Mouse (Mus musculus) CH12.LX (cell line): Measurements from ENCODE around the gene Adamtsl5. TPM values are rescaled to one million over a fixed set of nuclear protein-coding genes. Genes with fewer than 3 reads are reported as not detected.

ENCODE experiments used
- DNase-seq: peaks from one replicate; pipeline ENCODE4 v3.0.0-alpha.2; 2013; ENCODE audit errors: extremely low read depth
- H3K27ac ChIP-seq: 2 replicates; pipeline ENCODE4 v1.5.1; 2012; ENCODE audit warnings: low read depth, mild to moderate bottlenecking, control low read depth, moderate library complexity; ENCODE audit not compliant: insufficient read depth
- H3K27me3 ChIP-seq: replicated peaks from 2 replicates; pipeline ENCODE3; 2012; ENCODE audit warnings: inconsistent platforms
- H3K36me3 ChIP-seq, 2 experiments: replicated peaks in 1 of 2; 2 replicates each; pipeline versions ENCODE3 to v1.6.1; 2012; ENCODE audit warnings: inconsistent platforms in 1 of 2, low read length in 1 of 2, mild to moderate bottlenecking in 1 of 2, mixed read lengths in 1 of 2, moderate library complexity in 1 of 2; ENCODE audit not compliant: control insufficient read depth in 1 of 2, insufficient read depth in 1 of 2
- H3K4me1 ChIP-seq, 2 experiments: 2 replicates each; pipeline ENCODE4 v1.6.1; 2012; ENCODE audit warnings: inconsistent platforms in 1 of 2, moderate library complexity in 1 of 2; ENCODE audit not compliant: insufficient read depth in 2 of 2, control insufficient read depth in 1 of 2
- H3K4me2 ChIP-seq: 2 replicates; pipeline ENCODE4 v1.6.1; 2012; ENCODE audit warnings: low read depth, mild to moderate bottlenecking, control low read depth; ENCODE audit not compliant: poor library complexity, insufficient read depth, severe bottlenecking
- H3K4me3 ChIP-seq, 3 experiments: fragments of 150-350 bp in 1 of 3; sonication (generic) in 1 of 3; replicated peaks in 1 of 3; 2 replicates each; pipeline versions ENCODE3 to v1.5.1; 2011 to 2012; ENCODE audit warnings: low read depth in 2 of 3, low read length in 2 of 3, mild to moderate bottlenecking in 2 of 3, moderate library complexity in 2 of 3, control low read depth in 1 of 3, improper control_type of control experiment in 1 of 3, inconsistent platforms in 1 of 3, mixed read lengths in 1 of 3; ENCODE audit not compliant: poor library complexity in 1 of 3
- H3K79me2 ChIP-seq: replicated peaks from 2 replicates; pipeline ENCODE4 v1.6.1; 2012; ENCODE audit warnings: mild to moderate bottlenecking, moderate library complexity; ENCODE audit not compliant: control insufficient read depth, poor library complexity, insufficient read depth, severe bottlenecking; ENCODE audit errors: extremely low read depth
- H3K9ac ChIP-seq: 2 replicates; pipeline ENCODE4 v1.6.1; 2012; ENCODE audit warnings: low read depth, mild to moderate bottlenecking, control low read depth, moderate library complexity; ENCODE audit not compliant: insufficient read depth
- H3K9me3 ChIP-seq: replicated peaks from 2 replicates; pipeline ENCODE3; 2012; ENCODE audit warnings: low read length, inconsistent platforms, mixed read lengths
- CHD2 ChIP-seq: IDR thresholded peaks from 2 replicates; pipeline ENCODE4 v1.6.1; 2011; ENCODE audit warnings: low read length, improper control_type of control experiment
- CTCF ChIP-seq, 2 experiments: IDR thresholded peaks in 1 of 2; conservative IDR thresholded peaks in 1 of 2; 2 replicates each; pipeline ENCODE4 v1.5.1; 2011 to 2012; ENCODE audit warnings: low read depth in 2 of 2, low read length in 2 of 2, improper control_type of control experiment in 1 of 2, inconsistent platforms in 1 of 2, mild to moderate bottlenecking in 1 of 2, moderate library complexity in 1 of 2
- E2F4 ChIP-seq: IDR thresholded peaks from 2 replicates; pipeline ENCODE4 v1.6.1; 2011; ENCODE audit warnings: low read depth, low read length, improper control_type of control experiment; ENCODE audit not compliant: insufficient replicate concordance
- IRF4 ChIP-seq: IDR thresholded peaks from 2 replicates; pipeline ENCODE4 v1.6.1; 2014; ENCODE audit warnings: low read depth, mild to moderate bottlenecking, inconsistent platforms, low read length, improper control_type of control experiment
- JUND ChIP-seq: conservative IDR thresholded peaks from 2 replicates; pipeline ENCODE4 v1.6.1; 2011; ENCODE audit warnings: low read depth, low read length, improper control_type of control experiment
- KAT2A ChIP-seq: IDR thresholded peaks from 2 replicates; pipeline ENCODE4 v1.6.1; 2012; ENCODE audit warnings: low read length, improper control_type of control experiment, inconsistent platforms; ENCODE audit not compliant: insufficient replicate concordance
- MAFK ChIP-seq: IDR thresholded peaks from 2 replicates; pipeline ENCODE4 v1.6.1; 2011; ENCODE audit warnings: low read length, improper control_type of control experiment; ENCODE audit not compliant: insufficient replicate concordance
- MAZ ChIP-seq: IDR thresholded peaks from 2 replicates; pipeline ENCODE4 v1.6.1; 2012; ENCODE audit warnings: low read depth, mild to moderate bottlenecking, inconsistent platforms, low read length, improper control_type of control experiment, moderate library complexity
- MYC ChIP-seq: IDR thresholded peaks from 2 replicates; pipeline ENCODE4 v1.6.1; 2011; ENCODE audit warnings: low read depth, mild to moderate bottlenecking, improper control_type of control experiment, low read length
- POLR2AphosphoS2 ChIP-seq: IDR thresholded peaks from 2 replicates; pipeline ENCODE4 v1.6.1; 2011; ENCODE audit warnings: low read depth, low read length, improper control_type of control experiment
- RAD21 ChIP-seq: IDR thresholded peaks from 2 replicates; pipeline ENCODE4 v1.6.1; 2011; ENCODE audit warnings: low read depth, mild to moderate bottlenecking, low read length, improper control_type of control experiment, moderate library complexity
- RCOR1 ChIP-seq: conservative IDR thresholded peaks from 2 replicates; pipeline ENCODE4 v1.6.1; 2012; ENCODE audit warnings: low read depth, mild to moderate bottlenecking, inconsistent platforms, low read length, improper control_type of control experiment
- SIN3A ChIP-seq: IDR thresholded peaks from 2 replicates; pipeline ENCODE4 v1.6.1; 2012; ENCODE audit warnings: low read length, improper control_type of control experiment, inconsistent platforms
- SMC3 ChIP-seq: IDR thresholded peaks from 2 replicates; pipeline ENCODE4 v1.6.1; 2011; ENCODE audit warnings: low read depth, low read length, improper control_type of control experiment
- TBP ChIP-seq: conservative IDR thresholded peaks from 2 replicates; pipeline ENCODE4 v1.6.1; 2011; ENCODE audit warnings: low read depth, low read length, improper control_type of control experiment
- TCF12 ChIP-seq: IDR thresholded peaks from 2 replicates; pipeline ENCODE4 v1.6.1; 2014; ENCODE audit warnings: low read depth, mild to moderate bottlenecking, inconsistent platforms, low read length, improper control_type of control experiment
- USF1 ChIP-seq: IDR thresholded peaks from 2 replicates; pipeline ENCODE4 v1.6.1; 2014; ENCODE audit warnings: low read depth, mild to moderate bottlenecking, inconsistent platforms, low read length, improper control_type of control experiment
- USF2 ChIP-seq: conservative IDR thresholded peaks from 2 replicates; pipeline ENCODE4 v1.6.1; 2011; ENCODE audit warnings: low read depth, low read length, improper control_type of control experiment
- ZKSCAN1 ChIP-seq: IDR thresholded peaks from 2 replicates; pipeline ENCODE4 v1.6.1; 2012; ENCODE audit warnings: low read depth, inconsistent platforms, low read length, improper control_type of control experiment, borderline replicate concordance
- ZMIZ1 ChIP-seq: IDR thresholded peaks from 2 replicates; pipeline ENCODE4 v1.6.1; 2012; ENCODE audit warnings: low read depth, mild to moderate bottlenecking, inconsistent platforms, low read length, improper control_type of control experiment
- ZNF384 ChIP-seq: IDR thresholded peaks from 2 replicates; pipeline ENCODE4 v1.6.1; 2012; ENCODE audit warnings: low read depth, low read length, improper control_type of control experiment, inconsistent platforms
- dilution Hi-C: fragments of 300-500 bp; cut with MboI; formaldehyde crosslinking; loops from 2 replicates; pipeline ENCODE4 v1.14.3; 2020; ENCODE audit warnings: low sequenced_read_pairs; ENCODE audit not compliant: extremely low pct_unique_long_range_greater_than_20kb, extremely low pct_ligation_motif_present
- in situ Hi-C: fragments of 300-500 bp; cut with MboI; formaldehyde crosslinking; loops from 3 replicates; pipeline ENCODE4 v1.14.3; 2019; ENCODE audit warnings: low sequenced_read_pairs, low pct_ligation_motif_present, low pct_unique_long_range_greater_than_20kb, mixed read lengths
- polyA plus RNA-seq: library from polyadenylated mRNA; unstranded; fragments of >175 nt; gene quantifications from 2 replicates; pipeline ENCODE4 v1.2.1, GENCODE M21; 2012; ENCODE audit warnings: low read depth; ENCODE audit not compliant: insufficient read length
- total RNA-seq, 2 experiments: library from RNA; depleted of rRNA; stranded (reverse); fragments of 300-350 nt in 1 of 2; fragments of >200 nt in 1 of 2; gene quantifications; 2 replicates each; pipeline ENCODE4 v1.2.3; 2012 to 2014

The Adamtsl5 gene
- total and polyA plus RNA-seq, 3 experiments, result 0.16 to 0.55 (median 0.27) TPM

DNA sequence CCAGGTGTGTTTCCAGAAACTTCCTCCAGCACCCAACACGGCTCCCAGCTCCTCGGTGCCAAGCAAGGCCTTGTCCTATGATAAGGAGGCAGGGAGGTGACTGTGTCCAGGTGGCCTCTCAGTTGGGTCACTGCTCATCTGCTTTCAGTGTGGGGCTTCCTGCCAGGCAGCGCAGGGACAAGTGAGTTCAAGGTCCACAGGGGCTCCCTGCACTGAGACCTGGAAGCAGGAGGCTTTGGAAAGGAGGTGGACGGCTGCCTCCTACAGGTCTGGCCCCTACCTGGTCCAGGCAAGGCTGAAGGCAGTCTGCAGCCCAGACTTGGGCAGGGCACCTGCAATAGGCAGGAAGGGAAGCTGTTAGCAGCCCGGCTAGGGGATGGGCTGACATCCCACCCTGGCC, 44.5 kb upstream of the Adamtsl5 start:
- peaks cover 18% of the 10 kb centered on the region for H3K79me2 ChIP-seq
- H3K36me3 ChIP-seq, result peaks cover 43 to 71% of the 10 kb centered on the region in 2 experiments
- no peak overlapping the region for H3K9ac ChIP-seq
- no peak overlapping the region for H3K27ac ChIP-seq
- H3K4me2 ChIP-seq, result no peak overlapping the region
- no peak overlapping the region for H3K4me3 ChIP-seq
- no peak for DNase-seq
- H3K4me1 ChIP-seq, result peaks cover 23 to 50% of the 10 kb centered on the region in 2 experiments
- H3K9me3 ChIP-seq, result no peaks in the 10 kb centered on the region
- in situ Hi-C loops, result no loop called here
- no peaks in the 10 kb centered on the region for H3K27me3 ChIP-seq
- TF ChIP-seq USF1 (no peak), KAT2A (no peak), MAFK (no peak), TCF12 (no peak), ZKSCAN1 (no peak)
- dilution Hi-C loops, result no loop called here

- Histone ChIP-seq H3K9ac (no peak overlapping the region), H3K79me2 (no peaks in the 10 kb centered on the region; the same call in 1 of the 2 replicates), H3K36me3 (peaks cover 40 to 62% of the 10 kb centered on the region in 2 experiments), H3K27me3 (no peaks in the 10 kb centered on the region), H3K9me3 (no peaks in the 10 kb centered on the region), H3K4me2 (no peak overlapping the region), H3K4me3 (no peak overlapping the region), H3K4me1 (peaks cover 23 to 44% of the 10 kb centered on the region in 2 experiments), H3K27ac (no peak overlapping the region)
- dilution Hi-C loops (no loop called here), in situ Hi-C loops (no loop called here)
- TF ChIP-seq CHD2, result no peak
- TF ChIP-seq ZKSCAN1, result no peak
- no peak for TF ChIP-seq RAD21
- TF ChIP-seq E2F4, result no peak
- TF ChIP-seq USF2, result no peak
- TF ChIP-seq ZMIZ1, result no peak
- TF ChIP-seq IRF4, result no peak
- TF ChIP-seq MYC, result no peak
- no peak for TF ChIP-seq TBP
- no peak for TF ChIP-seq CTCF (conservative IDR thresholded peaks at IDR 0.05 in 1 of 2, IDR thresholded peaks at IDR 0.05 in 1 of 2; ENCODE audit: low read depth in 2 of 2, low read length in 2 of 2)
- TF ChIP-seq ZNF384, result no peak
- TF ChIP-seq RCOR1, result no peak
- no peak for TF ChIP-seq SMC3
- no peak for TF ChIP-seq USF1
- TF ChIP-seq POLR2AphosphoS2, result no peak
- no peak for TF ChIP-seq JUND
- no peak for TF ChIP-seq SIN3A
- no peak for TF ChIP-seq MAZ
- DNase-seq, result no peak
Measured at GRCm38 (mm10) chr10:80390697-80391096, 42.5 kb upstream of the Adamtsl5 start.
